Mouse (Mus musculus): ENCODE data around the gene Cga. TPM values are rescaled to one million over a fixed set of nuclear protein-coding genes. Genes with fewer than 3 reads are reported as not detected.
"Not testable (repeated sequence)": the region's sequence is repeated elsewhere in the genome, so short reads cannot be mapped to it uniquely, and the experiment has no call there.

Gene Cga
- polyA plus RNA-seq, 1 experiment from 2014 or later: not detected

DNA sequence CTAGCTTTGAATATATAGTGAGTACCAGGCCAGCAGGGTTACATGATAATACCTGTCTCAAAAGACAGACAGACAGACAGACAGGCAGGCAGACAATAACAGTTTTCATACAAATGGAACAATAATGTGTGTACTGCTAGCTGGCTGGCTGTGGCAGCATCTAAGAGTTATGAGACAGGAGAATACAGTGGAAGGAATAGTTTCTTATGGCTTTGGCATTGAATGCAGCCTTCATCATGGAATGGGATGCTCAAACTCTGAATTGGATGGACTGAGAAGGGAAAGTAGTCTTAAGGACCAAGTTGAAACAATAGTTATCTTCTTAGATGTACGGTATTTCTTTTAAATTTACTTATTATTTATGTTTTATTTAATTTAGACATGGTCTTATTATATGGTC is 5.7 kb downstream of the Cga start:
- no peak for ATAC-seq

DNA sequence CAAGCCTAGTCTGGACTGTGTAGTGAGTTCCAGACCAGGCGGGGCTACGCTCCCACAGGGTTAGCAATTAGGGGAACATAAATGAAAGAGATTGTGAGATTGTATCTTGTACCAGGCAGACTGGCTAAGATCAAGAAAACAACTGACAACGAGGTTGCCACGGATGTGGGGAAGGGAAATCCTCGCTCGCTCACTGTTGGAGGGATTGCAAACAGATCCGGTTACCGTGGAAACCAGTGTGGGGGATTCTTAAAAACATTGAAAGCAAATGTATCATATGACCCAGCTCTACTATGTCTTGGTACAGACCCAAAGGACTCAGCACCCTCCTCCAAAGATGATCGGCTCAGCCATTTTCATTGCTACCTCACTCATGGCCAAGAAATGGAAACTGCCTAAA is 6.6 kb downstream of the Cga start:
- Histone ChIP-seq H3K36me3 (no peaks in the 10 kb centered on the region), H3K4me3 (replicated peaks) (no peak overlapping the region), H3K9ac (replicated peaks) (no peak overlapping the region), H3K9me3 (no peaks in the 10 kb centered on the region), H3K27me3 (no peaks in the 10 kb centered on the region), H3K27ac (no peak overlapping the region), H3K4me1 (replicated peaks) (no peaks in the 10 kb centered on the region; the same call in 1 of the 2 replicates), H3K4me2 (replicated peaks) (no peak overlapping the region)
- no peak for ATAC-seq
- 52% methylated on average over 9 of the region's 9 CpGs for WGBS

More for the DNA sequence above, 5.7 kb downstream of the Cga start:
- Histone ChIP-seq H3K36me3 (no peaks in the 10 kb centered on the region), H3K9ac (replicated peaks) (no peak overlapping the region), H3K4me2 (replicated peaks) (no peak overlapping the region), H3K27me3 (no peaks in the 10 kb centered on the region), H3K4me3 (replicated peaks) (no peak overlapping the region), H3K9me3 (no peaks in the 10 kb centered on the region), H3K4me1 (replicated peaks) (no peaks in the 10 kb centered on the region; the same call in 1 of the 2 replicates), H3K27ac (no peak overlapping the region)
- WGBS: 90% methylated on average over 1 of the region's 1 CpGs

DNA sequence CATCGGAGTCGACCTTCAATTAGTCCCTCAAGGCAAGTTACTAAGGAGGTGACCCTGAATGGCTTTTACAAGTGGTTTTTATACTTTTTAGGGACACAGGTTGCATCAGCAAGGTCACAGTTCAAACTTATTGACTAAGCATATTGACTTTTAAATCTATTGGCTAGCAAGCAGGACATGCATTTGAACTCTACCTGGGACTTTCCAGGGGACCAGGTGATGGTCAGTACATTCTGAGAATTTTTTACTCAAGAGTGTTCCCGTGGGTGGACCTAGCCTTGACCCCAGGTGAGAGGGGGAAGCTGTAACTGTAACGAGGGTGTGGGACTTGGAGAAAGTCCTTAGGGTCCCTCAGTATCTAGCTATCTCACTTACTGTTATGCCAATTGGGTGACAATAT is 7.6 kb downstream of the Cga start:
- Histone ChIP-seq H3K9me3 (no peaks in the 10 kb centered on the region), H3K27ac (no peak overlapping the region), H3K9ac (replicated peaks) (no peak overlapping the region), H3K36me3 (no peaks in the 10 kb centered on the region), H3K27me3 (no peaks in the 10 kb centered on the region), H3K4me1 (replicated peaks) (no peaks in the 10 kb centered on the region; the same call in 1 of the 2 replicates), H3K4me3 (replicated peaks) (no peak overlapping the region), H3K4me2 (replicated peaks) (no peak overlapping the region)
- 82% methylated on average over 4 of the region's 4 CpGs for WGBS
- ATAC-seq: no peak

DNA sequence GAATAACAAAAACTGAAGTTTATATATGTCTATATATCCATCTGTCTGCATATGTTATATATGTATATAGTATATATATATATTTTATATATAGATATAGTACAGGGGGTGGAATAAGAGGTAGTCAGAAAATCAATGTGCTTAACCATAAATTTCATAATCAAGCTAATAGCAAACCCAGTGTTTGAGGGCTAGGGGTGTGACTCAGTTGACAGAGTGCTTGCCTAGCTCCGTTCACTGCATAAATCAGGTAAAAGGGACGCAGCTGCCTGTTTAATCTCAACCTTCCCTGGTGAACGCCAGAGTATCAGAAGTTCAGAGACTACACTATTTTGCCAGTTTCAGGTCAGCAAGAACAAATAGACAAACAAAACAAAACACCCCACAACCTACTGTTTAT is 8.0 kb downstream of the Cga start:
- not testable (repeated sequence) for H3K4me2 ChIP-seq (replicated peaks); ATAC-seq; H3K9me3 ChIP-seq; H3K4me3 ChIP-seq (replicated peaks); H3K9ac ChIP-seq (replicated peaks); H3K27ac ChIP-seq; H3K27me3 ChIP-seq; H3K36me3 ChIP-seq; H3K4me1 ChIP-seq (replicated peaks)
- 92% methylated on average over 3 of the region's 3 CpGs for WGBS

DNA sequence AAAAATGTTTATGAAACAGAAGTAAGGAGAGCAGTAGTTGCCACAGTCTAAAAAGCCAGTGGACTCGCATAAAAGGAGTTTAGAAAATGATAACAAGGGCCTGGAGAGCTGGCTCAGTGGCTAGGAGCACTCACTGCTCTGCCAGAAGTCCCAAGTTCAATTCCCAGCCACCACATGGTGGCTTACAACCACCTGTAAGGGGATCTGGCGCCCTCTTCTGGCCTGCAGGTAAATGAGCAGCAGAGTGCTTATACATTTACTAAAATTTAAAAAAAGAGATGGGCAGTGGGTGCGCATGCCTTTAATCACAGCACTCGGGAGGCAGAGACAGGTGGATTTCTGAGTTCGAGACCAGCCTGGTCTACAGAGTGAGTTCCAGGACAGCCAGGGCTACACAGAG is 11.8 kb downstream of the Cga start:
- Histone ChIP-seq H3K4me3 (replicated peaks) (no peak overlapping the region), H3K4me1 (replicated peaks) (no peaks in the 10 kb centered on the region), H3K9me3 (no peaks in the 10 kb centered on the region), H3K27ac (no peak overlapping the region), H3K9ac (replicated peaks) (no peak overlapping the region), H3K27me3 (no peaks in the 10 kb centered on the region), H3K4me2 (replicated peaks) (no peak overlapping the region), H3K36me3 (no peaks in the 10 kb centered on the region)
- WGBS: 72% methylated on average over 5 of the region's 5 CpGs
- no peak for ATAC-seq

DNA sequence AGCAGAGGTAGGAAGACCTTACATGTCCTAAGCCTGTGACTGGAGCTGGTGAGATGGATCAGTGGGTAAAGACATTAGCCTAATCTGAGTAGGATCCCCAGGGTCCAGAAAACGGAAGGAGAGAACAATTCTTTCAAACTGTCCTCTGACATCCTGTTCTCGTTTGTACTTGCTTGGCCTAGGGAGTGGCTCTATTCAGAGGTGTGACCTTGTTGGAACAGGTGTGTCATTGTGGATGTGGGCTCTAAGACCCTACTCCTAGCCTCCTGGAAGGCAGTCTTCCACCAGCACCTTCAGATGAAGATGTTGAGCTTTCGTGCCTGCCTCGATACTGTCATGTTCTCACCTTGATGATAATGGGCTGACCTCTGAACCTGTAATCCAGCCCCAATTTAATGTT is 12.6 kb downstream of the Cga start:
- Histone ChIP-seq H3K9ac (replicated peaks) (no peak overlapping the region), H3K36me3 (no peaks in the 10 kb centered on the region), H3K4me1 (replicated peaks) (no peaks in the 10 kb centered on the region), H3K4me3 (replicated peaks) (no peak overlapping the region), H3K9me3 (no peaks in the 10 kb centered on the region), H3K27ac (no peak overlapping the region), H3K27me3 (no peaks in the 10 kb centered on the region), H3K4me2 (replicated peaks) (no peak overlapping the region)
- 80% methylated on average over 4 of the region's 4 CpGs for WGBS
- ATAC-seq: no peak

DNA sequence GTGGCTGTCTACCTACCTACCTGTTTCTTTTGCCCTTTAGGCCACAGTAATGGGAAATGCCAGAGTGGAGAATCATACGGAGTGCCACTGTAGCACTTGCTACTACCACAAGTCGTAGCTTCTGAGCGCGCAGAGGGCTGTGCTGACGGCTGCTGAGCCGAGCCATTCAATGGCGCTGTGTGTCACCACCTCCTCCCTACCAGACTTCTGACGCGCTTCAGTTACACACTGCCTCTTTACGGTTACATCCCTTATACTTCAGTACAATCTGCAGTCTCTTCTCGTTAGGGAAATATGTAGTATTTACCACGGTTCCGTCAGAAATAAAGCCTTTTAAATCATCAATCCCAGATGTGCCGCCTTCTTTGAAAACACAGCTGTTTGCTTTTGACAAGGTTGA is 13.4 kb downstream of the Cga start:
- Histone ChIP-seq H3K4me3 (replicated peaks) (no peak overlapping the region), H3K27ac (no peak overlapping the region), H3K27me3 (no peaks in the 10 kb centered on the region), H3K9ac (replicated peaks) (no peak overlapping the region), H3K9me3 (no peaks in the 10 kb centered on the region), H3K36me3 (no peaks in the 10 kb centered on the region), H3K4me2 (replicated peaks) (no peak overlapping the region), H3K4me1 (replicated peaks) (no peaks in the 10 kb centered on the region)
- WGBS: 47% methylated on average over 14 of the region's 14 CpGs
- no peak for ATAC-seq

DNA sequence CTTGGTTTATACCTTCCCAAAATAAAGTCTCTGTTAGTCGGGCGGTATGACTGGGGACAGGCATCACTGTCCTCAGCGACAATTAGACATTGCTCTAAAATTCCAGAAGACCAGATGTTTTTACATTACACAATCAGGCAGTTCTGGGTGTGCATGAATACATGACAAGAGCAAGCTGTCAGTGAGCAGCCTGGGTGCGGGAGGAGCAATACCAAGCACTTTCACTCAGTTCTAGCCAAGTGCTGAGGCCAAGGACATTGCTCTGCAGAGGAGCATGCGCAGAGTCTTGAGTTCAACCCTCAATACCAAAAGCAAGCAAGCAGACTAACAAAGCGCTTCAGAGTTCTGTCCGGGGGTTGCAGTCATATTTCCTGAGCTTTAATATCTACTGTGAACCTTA is 14.5 kb downstream of the Cga start:
- Histone ChIP-seq H3K27ac (no peak overlapping the region), H3K4me1 (replicated peaks) (no peaks in the 10 kb centered on the region), H3K4me2 (replicated peaks) (no peak overlapping the region), H3K36me3 (no peaks in the 10 kb centered on the region), H3K27me3 (no peaks in the 10 kb centered on the region), H3K9ac (replicated peaks) (no peak overlapping the region), H3K9me3 (no peaks in the 10 kb centered on the region), H3K4me3 (replicated peaks) (no peak overlapping the region)
- no peak for ATAC-seq
- WGBS: 95% methylated on average over 7 of the region's 7 CpGs

DNA sequence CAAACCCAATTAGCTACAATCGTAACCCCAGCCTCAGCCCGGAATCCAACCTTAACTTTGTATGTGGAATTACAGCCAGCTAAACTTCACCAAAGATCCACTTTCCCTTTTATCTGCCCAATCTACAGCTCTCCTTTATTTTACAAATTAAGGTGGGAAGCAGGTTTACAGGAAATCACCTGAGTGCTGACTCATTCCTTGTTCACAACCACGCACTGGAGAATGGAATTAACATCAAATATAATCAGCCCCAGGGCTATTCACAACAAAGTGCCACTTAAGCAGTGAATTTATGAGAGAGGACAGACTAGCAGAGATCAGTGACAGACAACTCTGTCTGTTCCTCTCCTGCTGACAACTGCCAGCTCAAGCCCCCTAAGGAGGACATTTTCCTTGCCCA is 17.8 kb downstream of the Cga start:
- no peaks in the 10 kb centered on the region for H3K4me1 ChIP-seq (replicated peaks)
- ATAC-seq: no peak
- no peaks in the 10 kb centered on the region for H3K36me3 ChIP-seq
- WGBS: 77% methylated on average over 3 of the region's 3 CpGs
- H3K9me3 ChIP-seq: no peaks in the 10 kb centered on the region
- H3K4me3 ChIP-seq (replicated peaks): no peak overlapping the region
- no peak overlapping the region for H3K27ac ChIP-seq
- H3K4me2 ChIP-seq (replicated peaks): no peak overlapping the region
- H3K9ac ChIP-seq (replicated peaks): no peak overlapping the region
- no peaks in the 10 kb centered on the region for H3K27me3 ChIP-seq

DNA sequence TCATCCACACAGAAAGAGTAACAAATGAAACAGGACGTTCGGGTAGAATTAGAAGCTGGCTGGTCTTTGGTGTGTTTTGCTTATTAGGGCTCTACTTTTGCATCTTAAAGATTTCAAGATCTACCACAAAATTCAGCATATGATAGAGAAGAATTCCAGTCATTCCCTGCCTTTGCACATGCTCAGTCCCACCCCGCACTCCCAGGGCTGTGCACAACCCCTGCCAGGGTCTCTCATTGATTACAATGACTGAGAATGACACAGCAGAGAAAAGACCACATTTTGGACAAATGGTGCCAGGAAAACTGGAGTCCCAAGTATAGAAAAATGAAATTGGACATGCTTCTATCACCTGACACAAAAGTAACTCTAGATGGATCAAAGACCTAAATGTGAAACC is 18.6 kb downstream of the Cga start:
- 84% methylated on average over 3 of the region's 3 CpGs for WGBS
- Histone ChIP-seq H3K27ac (no peak overlapping the region), H3K27me3 (no peaks in the 10 kb centered on the region), H3K4me2 (replicated peaks) (no peak overlapping the region), H3K9ac (replicated peaks) (no peak overlapping the region), H3K4me1 (replicated peaks) (no peaks in the 10 kb centered on the region), H3K36me3 (no peaks in the 10 kb centered on the region), H3K4me3 (replicated peaks) (no peak overlapping the region), H3K9me3 (no peaks in the 10 kb centered on the region)
- no peak for ATAC-seq

DNA sequence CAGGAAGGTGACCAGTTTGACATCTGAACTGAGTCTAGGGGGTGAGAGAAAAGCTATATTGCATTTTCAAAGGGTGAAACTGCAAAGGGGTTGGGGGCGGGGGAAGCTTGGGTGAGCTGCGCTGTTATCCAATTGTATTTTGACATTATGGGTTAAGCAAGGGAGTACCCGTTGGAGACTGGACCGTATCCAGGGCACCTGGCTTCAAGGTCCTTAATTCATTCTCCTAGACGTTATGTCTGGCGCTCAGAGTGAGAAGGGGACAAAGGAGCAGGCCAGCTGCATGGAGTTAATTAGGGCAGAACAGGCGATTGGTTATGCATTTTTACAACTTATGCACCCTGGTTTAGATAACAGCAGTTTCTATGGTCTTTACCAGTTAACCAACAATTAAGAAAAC is 23.8 kb downstream of the Cga start:
- 61% methylated on average over 7 of the region's 7 CpGs for WGBS
- no peaks in the 10 kb centered on the region for H3K27me3 ChIP-seq
- H3K9me3 ChIP-seq: no peaks in the 10 kb centered on the region
- no peaks in the 10 kb centered on the region for H3K4me1 ChIP-seq (replicated peaks)
- no peak for ATAC-seq
- H3K27ac ChIP-seq: no peak overlapping the region
- H3K4me2 ChIP-seq (replicated peaks): no peak overlapping the region
- no peak overlapping the region for H3K9ac ChIP-seq (replicated peaks)
- H3K36me3 ChIP-seq: no peaks in the 10 kb centered on the region
- no peak overlapping the region for H3K4me3 ChIP-seq (replicated peaks)

DNA sequence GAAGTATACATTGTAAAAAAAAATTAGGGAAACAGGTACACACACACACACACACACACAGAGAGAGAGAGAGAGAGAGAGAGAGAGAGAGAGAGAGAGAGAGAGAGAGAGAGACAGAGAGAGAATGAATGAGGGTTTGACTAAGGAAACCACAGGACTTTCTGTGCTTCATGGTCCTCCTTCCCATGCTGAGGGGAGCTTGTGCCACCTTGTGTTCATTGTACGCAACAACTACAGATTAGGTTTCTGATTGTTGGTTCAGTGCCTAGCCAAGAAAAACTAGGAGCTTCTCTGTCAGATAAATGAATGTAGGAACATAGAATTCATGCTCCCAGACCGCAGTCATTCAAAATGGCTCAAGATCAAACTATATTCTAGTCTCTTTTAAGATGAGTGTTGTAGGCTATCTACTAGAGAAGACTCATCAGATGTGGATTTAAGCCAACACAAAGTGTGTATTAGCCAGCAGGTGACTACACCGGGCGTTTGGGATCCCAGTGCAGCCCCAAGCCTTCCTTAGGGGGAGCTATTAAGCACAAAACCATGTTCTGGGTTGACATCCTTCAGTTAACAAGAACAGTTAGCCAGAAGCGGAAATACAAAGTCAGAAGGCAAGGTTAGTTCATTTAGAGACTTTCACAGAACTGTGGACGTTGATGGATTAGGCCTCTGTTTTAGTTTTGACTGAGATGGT is 28.7 kb downstream of the Cga start:
- Histone ChIP-seq H3K4me3 (replicated peaks) (no peak overlapping the region), H3K9ac (replicated peaks) (no peak overlapping the region), H3K27me3 (no peaks in the 10 kb centered on the region), H3K4me1 (replicated peaks) (no peaks in the 10 kb centered on the region), H3K9me3 (no peaks in the 10 kb centered on the region), H3K27ac (no peak overlapping the region), H3K36me3 (no peaks in the 10 kb centered on the region), H3K4me2 (replicated peaks) (no peak overlapping the region)
- ATAC-seq: no peak
- 66% methylated on average over 6 of the region's 6 CpGs for WGBS

DNA sequence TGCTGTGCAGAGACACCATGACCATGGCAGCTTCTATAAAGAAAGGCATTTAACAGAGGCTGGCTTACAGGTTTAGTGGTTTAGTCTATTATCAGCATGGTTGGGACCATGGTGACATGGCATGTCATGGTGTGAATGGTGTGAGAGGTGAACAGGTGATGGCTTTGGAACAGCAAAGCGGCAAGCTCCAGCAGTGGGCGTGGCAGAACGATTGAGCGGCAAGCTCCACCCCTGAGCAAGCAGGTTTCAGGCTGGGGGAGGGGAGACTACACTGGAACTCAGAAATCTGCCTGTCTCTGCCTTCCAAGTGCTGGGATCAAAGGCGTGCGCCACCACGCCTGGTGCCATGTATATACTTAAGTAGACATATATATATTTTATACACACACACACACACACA is 34.8 kb downstream of the Cga start:
- not testable (repeated sequence) for ATAC-seq; H3K4me1 ChIP-seq (replicated peaks); H3K4me3 ChIP-seq (replicated peaks); H3K27me3 ChIP-seq; H3K9ac ChIP-seq (replicated peaks); H3K4me2 ChIP-seq (replicated peaks); H3K36me3 ChIP-seq; H3K9me3 ChIP-seq; H3K27ac ChIP-seq
- WGBS: 86% methylated on average over 7 of the region's 7 CpGs
